Mouse (Mus musculus) hindbrain, embryonic 13.5 days (tissue): ENCODE results near the gene Foxd3. TPM values are rescaled to one million over a fixed set of nuclear protein-coding genes. Genes with fewer than 3 reads are reported as not detected.
"Not testable (repeated sequence)": the region's sequence is repeated elsewhere in the genome, so short reads cannot be mapped to it uniquely, and the experiment has no call there.

ENCODE experiments used
- ATAC-seq: fragments of 200-750 bp; cut with Nextera tagmentation; 2 replicates; pipeline ENCODE4 v1.8.0; 2017; ENCODE audit warnings: moderate TSS enrichment; ENCODE audit not compliant: low FRiP score
- H3K27ac ChIP-seq: fragments of 300-500 bp; sonication (generic); 2 replicates; pipeline ENCODE4 v1.5.1; 2015; ENCODE audit warnings: inconsistent platforms, mild to moderate bottlenecking, moderate library complexity
- H3K27me3 ChIP-seq: fragments of 300-500 bp; sonication (generic); 2 replicates; pipeline ENCODE4 v1.6.1; 2015; ENCODE audit warnings: mild to moderate bottlenecking, inconsistent platforms
- H3K36me3 ChIP-seq: fragments of 300-500 bp; sonication (generic); 2 replicates; pipeline ENCODE4 v1.6.1; 2015; ENCODE audit warnings: mild to moderate bottlenecking, inconsistent platforms
- H3K4me1 ChIP-seq: fragments of 300-500 bp; sonication (generic); replicated peaks from 2 replicates; pipeline ENCODE4 v1.6.1; 2015; ENCODE audit warnings: inconsistent platforms
- H3K4me2 ChIP-seq: fragments of 300-500 bp; sonication (generic); 2 replicates; pipeline ENCODE4 v1.6.1; 2015; ENCODE audit warnings: inconsistent platforms, mild to moderate bottlenecking, moderate library complexity
- H3K4me3 ChIP-seq: fragments of 300-500 bp; sonication (generic); 2 replicates; pipeline ENCODE4 v1.5.1; 2015; ENCODE audit warnings: mild to moderate bottlenecking, inconsistent platforms
- H3K9ac ChIP-seq: fragments of 300-500 bp; sonication (generic); 2 replicates; pipeline ENCODE4 v1.6.1; 2015; ENCODE audit warnings: mild to moderate bottlenecking, inconsistent platforms
- H3K9me3 ChIP-seq: fragments of 300-500 bp; sonication (generic); 2 replicates; pipeline ENCODE4 v1.6.1; 2016; ENCODE audit warnings: inconsistent platforms
- WGBS: fragments of 180-500 bp; shearing (Covaris S2); methylation state at CpG from one replicate; pipeline ENCODE4 v1.1.7; 2015; 5-methylcytosine and 5-hydroxymethylcytosine counted together
- polyA plus RNA-seq: library from polyadenylated mRNA; unstranded; fragments of >200 nt; fragmentation: Nextera tagmentation; extraction: Ambion mirVana; gene quantifications from 2 replicates; pipeline ENCODE4 v1.2.1, GENCODE M21; 2015

Foxd3 gene
- 2.2 TPM in 2 replicates for polyA plus RNA-seq

GRCm38 (mm10) chr4:99655937-99656604, at the start of gene Foxd3:
Gene Foxd3, plus strand, starts transcription at chr4:99656299.
- under 1% methylated on average over 56 of the region's 62 CpGs for WGBS
- no peaks in the 10 kb centered on the region for H3K9me3 ChIP-seq
- peak; percentile 59; the same call in 1 of the 2 replicates for ATAC-seq
- H3K4me1 ChIP-seq, result peaks cover 32% of the 10 kb centered on the region
- peak within 1 kb of the TSS; percentile 85 for H3K27ac ChIP-seq
- peak within 1 kb of the TSS; percentile 47 for H3K4me2 ChIP-seq
- H3K4me3 ChIP-seq, result peak within 1 kb of the TSS; percentile 38
- peak within 1 kb of the TSS; percentile 68 for H3K9ac ChIP-seq
- peaks cover 83% of the 10 kb centered on the region for H3K27me3 ChIP-seq
- no peaks in the 10 kb centered on the region for H3K36me3 ChIP-seq

DNA sequence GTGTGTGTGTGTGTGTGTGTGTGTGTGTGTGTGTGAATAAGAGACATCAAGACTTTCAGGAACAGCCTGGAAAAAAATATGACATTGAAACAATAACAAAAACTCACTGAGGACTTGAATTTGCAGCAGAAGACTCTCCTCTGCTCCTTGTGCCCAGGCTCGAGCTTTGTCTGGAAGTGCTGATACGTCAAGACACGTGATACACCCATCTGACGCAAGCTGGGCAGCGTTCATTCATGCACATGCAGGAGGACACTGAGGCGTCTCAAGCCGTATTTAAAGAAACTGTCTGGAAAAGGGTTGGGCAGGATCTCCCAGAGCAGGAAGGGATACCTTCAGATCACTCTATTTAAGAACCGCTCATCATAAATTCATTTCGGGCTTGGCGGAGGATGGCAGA, 43.9 kb upstream of the Foxd3 start:
- H3K4me3 ChIP-seq, result no peak overlapping the region
- 95% methylated on average over 10 of the region's 10 CpGs for WGBS
- ATAC-seq, result no peak
- H3K9me3 ChIP-seq, result no peaks in the 10 kb centered on the region
- H3K4me2 ChIP-seq, result no peak overlapping the region
- H3K27me3 ChIP-seq, result peaks cover 17% of the 10 kb centered on the region; the same call in 1 of the 2 replicates
- no peak overlapping the region for H3K9ac ChIP-seq
- H3K27ac ChIP-seq, result no peak overlapping the region
- no peaks in the 10 kb centered on the region for H3K36me3 ChIP-seq
- no peaks in the 10 kb centered on the region for H3K4me1 ChIP-seq

DNA sequence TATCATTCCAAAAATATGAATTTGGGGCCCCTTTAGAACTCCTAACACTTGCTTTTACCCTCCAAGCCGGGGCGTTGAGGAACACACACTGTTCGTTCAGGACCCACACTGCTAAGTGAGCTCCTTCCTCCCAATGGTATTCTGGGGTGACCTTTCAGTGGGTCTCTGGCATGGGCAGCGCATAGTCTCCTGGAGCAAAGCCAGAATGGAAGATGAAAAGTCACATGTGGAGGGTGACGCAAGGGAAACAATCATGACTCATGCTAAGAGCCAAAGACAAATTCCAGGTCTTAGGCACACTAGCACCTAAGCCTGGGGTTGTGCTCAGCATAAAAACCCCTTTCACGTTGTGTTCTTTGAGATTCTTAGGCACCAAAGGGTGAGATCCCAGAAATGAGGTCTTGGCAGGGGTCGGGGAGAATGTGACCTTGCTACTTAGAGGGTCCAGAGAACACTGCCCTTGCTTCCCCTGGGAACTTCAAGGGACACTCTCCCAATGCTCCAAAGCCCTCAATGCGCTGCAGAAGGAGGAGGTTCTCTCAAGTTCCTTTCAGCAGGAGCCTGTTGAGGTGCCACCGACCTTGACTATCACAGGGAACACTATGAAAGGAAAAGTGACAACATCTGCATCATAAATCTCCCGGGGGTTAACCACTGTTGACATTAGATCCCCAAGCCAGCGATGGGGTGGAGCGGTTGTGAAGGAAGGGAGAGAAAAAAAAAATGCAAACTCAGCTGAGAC, 43.3 kb upstream of the Foxd3 start:
- Histone ChIP-seq H3K9me3 (no peaks in the 10 kb centered on the region), H3K27ac (no peak overlapping the region), H3K4me1 (no peaks in the 10 kb centered on the region), H3K36me3 (no peaks in the 10 kb centered on the region), H3K9ac (no peak overlapping the region), H3K27me3 (peaks cover 17% of the 10 kb centered on the region; the same call in 1 of the 2 replicates), H3K4me3 (no peak overlapping the region), H3K4me2 (no peak overlapping the region)
- 81% methylated on average over 12 of the region's 12 CpGs for WGBS
- ATAC-seq, result no peak

GRCm38 (mm10) chr4:99626047-99626844, 29.9 kb upstream of the Foxd3 start:
- Histone ChIP-seq H3K4me1 (peaks cover 7% of the 10 kb centered on the region), H3K4me3 (0 out of 2 replicates have a peak overlapping the region, but pooled peaks have one; percentile 5), H3K27me3 (peaks cover 15% of the 10 kb centered on the region), H3K27ac (no peak overlapping the region), H3K36me3 (no peaks in the 10 kb centered on the region), H3K9ac (no peak overlapping the region), H3K9me3 (no peaks in the 10 kb centered on the region), H3K4me2 (peak overlapping the region; percentile 44)
- no peak for ATAC-seq
- WGBS, result 8% methylated on average over 21 of the region's 24 CpGs

- no peak overlapping the region for H3K9ac ChIP-seq
- H3K27me3 ChIP-seq, result peaks cover 14% of the 10 kb centered on the region
- WGBS, result 66% methylated on average over 13 of the region's 13 CpGs
- ATAC-seq, result no peak
- no peak overlapping the region for H3K27ac ChIP-seq
- peaks cover 7% of the 10 kb centered on the region for H3K4me1 ChIP-seq
- no peak overlapping the region for H3K4me3 ChIP-seq
- H3K4me2 ChIP-seq, result no peak overlapping the region
- no peaks in the 10 kb centered on the region for H3K9me3 ChIP-seq
- H3K36me3 ChIP-seq, result no peaks in the 10 kb centered on the region
These were observed 29.0 kb upstream of the Foxd3 start for GRCm38 (mm10) chr4:99627057-99627456.

- WGBS, result 86% methylated on average over 4 of the region's 4 CpGs
- no peak for ATAC-seq
- Histone ChIP-seq H3K9ac (no peak overlapping the region), H3K4me3 (no peak overlapping the region), H3K27ac (no peak overlapping the region), H3K36me3 (no peaks in the 10 kb centered on the region), H3K9me3 (no peaks in the 10 kb centered on the region), H3K4me2 (no peak overlapping the region), H3K4me1 (no peaks in the 10 kb centered on the region), H3K27me3 (peaks cover 17% of the 10 kb centered on the region)
These were observed 20.1 kb upstream of the Foxd3 start for GRCm38 (mm10) chr4:99636038-99636437.

GRCm38 (mm10) chr4:99636711-99637110, 19.4 kb upstream of the Foxd3 start:
- WGBS, result 92% methylated on average over 4 of the region's 4 CpGs
- ATAC-seq, result no peak
- no peaks in the 10 kb centered on the region for H3K4me1 ChIP-seq
- no peak overlapping the region for H3K27ac ChIP-seq
- H3K4me2 ChIP-seq, result no peak overlapping the region
- H3K36me3 ChIP-seq, result no peaks in the 10 kb centered on the region
- no peak overlapping the region for H3K4me3 ChIP-seq
- peaks cover 20% of the 10 kb centered on the region for H3K27me3 ChIP-seq
- H3K9me3 ChIP-seq, result no peaks in the 10 kb centered on the region
- H3K9ac ChIP-seq, result no peak overlapping the region

- not testable (repeated sequence) for H3K4me1 ChIP-seq, H3K36me3 ChIP-seq, H3K4me3 ChIP-seq, H3K27ac ChIP-seq, ATAC-seq, H3K9me3 ChIP-seq, H3K4me2 ChIP-seq, H3K9ac ChIP-seq
- WGBS, result 93% methylated on average over 5 of the region's 5 CpGs
- H3K27me3 ChIP-seq, result peaks cover 49% of the 10 kb centered on the region
These were observed 15.5 kb upstream of the Foxd3 start for GRCm38 (mm10) chr4:99640619-99641018.

- 21% methylated on average over 3 of the region's 3 CpGs for WGBS
- no peak overlapping the region for H3K9ac ChIP-seq
- peaks cover 62% of the 10 kb centered on the region for H3K27me3 ChIP-seq
- H3K9me3 ChIP-seq, result no peaks in the 10 kb centered on the region
- H3K27ac ChIP-seq, result no peak overlapping the region
- ATAC-seq, result no peak
- no peaks in the 10 kb centered on the region for H3K36me3 ChIP-seq
- no peak overlapping the region for H3K4me2 ChIP-seq
- no peaks in the 10 kb centered on the region for H3K4me1 ChIP-seq
- H3K4me3 ChIP-seq, result no peak overlapping the region
These were observed 14.2 kb upstream of the Foxd3 start for GRCm38 (mm10) chr4:99641920-99642319.

DNA sequence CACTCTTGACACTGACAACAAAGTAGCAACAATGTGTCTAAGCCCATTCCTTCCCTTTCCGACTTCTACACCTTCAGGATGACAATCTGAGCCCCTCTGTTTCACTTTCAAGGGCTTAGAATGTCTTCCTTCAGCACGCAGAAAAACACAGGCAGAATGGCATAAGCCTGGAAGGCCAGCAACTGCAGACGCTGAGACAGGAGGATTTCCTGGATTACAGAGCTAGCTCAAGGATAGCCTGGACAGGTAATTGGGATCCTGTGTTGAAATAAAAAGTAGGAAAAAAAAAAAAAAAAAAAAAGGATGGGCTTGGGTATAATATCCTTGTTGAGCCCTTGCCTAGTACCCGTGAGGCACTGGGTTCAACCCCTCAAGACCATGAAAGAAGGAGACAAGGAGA, 10.5 kb upstream of the Foxd3 start:
- peaks cover 85% of the 10 kb centered on the region for H3K27me3 ChIP-seq
- H3K36me3 ChIP-seq, result no peaks in the 10 kb centered on the region
- H3K27ac ChIP-seq, result no peak overlapping the region
- no peak overlapping the region for H3K9ac ChIP-seq
- ATAC-seq, result no peak
- no peaks in the 10 kb centered on the region for H3K9me3 ChIP-seq
- H3K4me2 ChIP-seq, result no peak overlapping the region
- no peak overlapping the region for H3K4me3 ChIP-seq
- 88% methylated on average over 4 of the region's 4 CpGs for WGBS
- H3K4me1 ChIP-seq, result 0 out of 2 replicates have a peak, but pooled peaks cover 5% of the 10 kb centered on the region

DNA sequence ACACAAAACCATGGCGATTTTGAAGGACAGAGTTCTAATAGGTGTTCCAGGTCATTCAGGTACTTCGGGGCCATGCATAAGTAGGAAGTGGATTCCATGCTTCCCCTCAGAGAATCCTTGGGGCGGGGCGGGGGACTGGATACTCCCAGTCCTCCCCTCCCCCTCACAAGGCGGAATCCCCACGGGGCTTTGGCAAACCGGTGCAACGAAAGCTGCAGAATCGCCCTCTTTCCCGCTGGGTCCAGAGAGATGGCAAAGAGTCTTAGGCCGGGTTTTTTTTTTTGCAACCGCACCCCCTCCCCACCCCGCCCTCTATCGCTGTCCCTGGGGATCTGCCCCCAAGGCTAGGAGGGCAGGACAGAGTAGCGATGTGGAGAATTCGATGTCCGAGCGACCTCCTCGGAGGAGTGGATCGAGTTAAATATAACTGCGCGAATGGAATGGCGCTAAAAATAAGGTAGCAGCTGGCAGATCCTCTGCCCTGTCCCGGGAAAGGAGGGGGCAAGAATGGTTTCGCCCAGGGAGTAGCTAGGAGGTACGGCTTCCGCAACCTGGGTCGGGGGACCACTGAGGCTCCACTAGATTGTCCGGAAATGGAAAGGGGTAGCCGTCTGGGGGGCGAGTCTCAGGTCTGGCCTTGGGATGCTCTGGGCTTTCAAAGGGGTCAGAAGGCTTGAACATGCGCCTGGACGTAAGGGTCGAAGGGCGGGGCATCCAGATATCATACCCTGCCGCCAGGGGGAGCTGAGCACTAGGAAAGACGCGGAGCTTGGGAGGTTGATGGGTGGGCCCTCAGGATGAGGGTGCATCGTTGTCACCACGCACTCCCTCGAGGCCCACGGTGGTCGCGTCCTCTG, 5.8 kb upstream of the Foxd3 start:
- H3K27ac ChIP-seq, result no peak overlapping the region
- H3K4me3 ChIP-seq, result no peak overlapping the region
- H3K4me2 ChIP-seq, result peak overlapping the region; percentile 10
- H3K9ac ChIP-seq, result no peak overlapping the region
- no peak for ATAC-seq
- H3K4me1 ChIP-seq, result peaks cover 17% of the 10 kb centered on the region
- H3K36me3 ChIP-seq, result no peaks in the 10 kb centered on the region
- peaks cover 98% of the 10 kb centered on the region for H3K27me3 ChIP-seq
- 3% methylated on average over 44 of the region's 44 CpGs for WGBS
- H3K9me3 ChIP-seq, result no peaks in the 10 kb centered on the region
